Mouse (Mus musculus): Measurements from ENCODE around the gene Pacrg.

Pacrg gene

GRCm38 (mm10) chr17:10549825-10550224 is 290.3 kb downstream of the Pacrg start:
- no peak for DNase-seq (ENCODE audit: low read depth)

GRCm38 (mm10) chr17:10548969-10549368 is 291.1 kb downstream of the Pacrg start:
- DNase-seq (ENCODE audit: low read depth): no peak

DNA sequence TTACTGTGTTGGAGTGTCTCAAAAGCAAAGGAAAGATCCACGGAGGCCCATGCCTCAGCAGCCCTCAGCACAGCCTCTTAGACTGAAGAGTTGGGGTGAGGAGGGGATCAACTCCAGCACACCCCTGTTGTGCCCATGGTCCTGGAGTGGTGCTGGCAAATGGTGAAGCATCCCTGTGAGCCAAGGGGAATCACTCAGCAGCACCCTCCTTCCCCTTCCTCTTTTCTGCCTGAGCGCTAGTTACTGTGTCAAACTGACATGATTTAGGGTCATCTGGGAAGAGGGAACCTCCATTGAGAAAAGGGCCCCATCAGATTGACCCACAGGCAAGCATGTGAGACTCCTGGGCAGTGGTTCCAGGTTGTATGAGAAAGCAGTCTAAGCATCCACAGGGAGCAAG is 299.3 kb downstream of the Pacrg start:
- DNase-seq (ENCODE audit: low read depth): no peak

GRCm38 (mm10) chr17:10534206-10534605 is 305.9 kb downstream of the Pacrg start:
- no peak for DNase-seq (ENCODE audit: low read depth)

DNA sequence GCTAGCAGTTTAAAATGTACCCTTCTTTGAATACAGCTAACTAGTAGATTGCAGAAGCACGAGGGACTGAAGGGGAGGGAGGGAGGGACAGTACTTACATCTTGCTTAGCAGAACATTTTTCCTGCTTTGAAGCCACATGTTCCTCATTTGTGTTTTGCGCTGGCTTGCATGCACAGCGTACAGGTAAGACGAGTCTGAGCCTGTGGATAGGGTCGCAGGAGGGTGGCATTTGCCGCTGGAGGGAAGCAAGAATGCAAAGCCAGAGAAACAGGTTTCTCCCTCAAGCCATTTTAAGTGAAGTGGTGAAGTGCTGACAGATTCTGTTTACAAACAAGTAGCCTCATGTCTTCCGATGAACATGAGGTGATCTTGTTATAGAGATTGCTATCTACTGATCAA is 306.6 kb downstream of the Pacrg start:
- no peak for DNase-seq (ENCODE audit: low read depth)

DNA sequence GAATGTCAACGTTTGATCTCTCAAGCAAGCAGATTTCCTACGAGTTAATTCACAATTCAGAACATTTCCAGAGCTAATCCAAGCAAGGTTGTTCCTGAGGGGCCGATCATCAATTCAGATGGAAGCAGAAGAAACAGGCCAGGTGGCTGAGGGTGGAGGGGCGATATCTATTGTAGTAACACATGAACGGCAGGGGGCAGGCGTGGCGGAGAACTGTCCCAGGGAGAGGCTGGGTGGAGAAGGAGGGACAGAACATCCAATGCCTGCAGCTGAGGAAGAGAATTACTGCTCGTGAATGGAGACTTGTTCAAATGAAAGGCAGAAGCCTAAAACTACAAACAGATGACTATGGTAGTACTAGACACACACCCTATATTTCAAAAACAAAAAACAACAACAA is 309.1 kb downstream of the Pacrg start:
- peak; percentile 7 for DNase-seq (ENCODE audit: low read depth)

- no peak for DNase-seq (ENCODE audit: low read depth)
Observed at GRCm38 (mm10) chr17:10529329-10529955, 310.7 kb downstream of the Pacrg start.

- no peak for DNase-seq (ENCODE audit: low read depth)
Observed at GRCm38 (mm10) chr17:10521282-10521681, 318.8 kb downstream of the Pacrg start.

DNA sequence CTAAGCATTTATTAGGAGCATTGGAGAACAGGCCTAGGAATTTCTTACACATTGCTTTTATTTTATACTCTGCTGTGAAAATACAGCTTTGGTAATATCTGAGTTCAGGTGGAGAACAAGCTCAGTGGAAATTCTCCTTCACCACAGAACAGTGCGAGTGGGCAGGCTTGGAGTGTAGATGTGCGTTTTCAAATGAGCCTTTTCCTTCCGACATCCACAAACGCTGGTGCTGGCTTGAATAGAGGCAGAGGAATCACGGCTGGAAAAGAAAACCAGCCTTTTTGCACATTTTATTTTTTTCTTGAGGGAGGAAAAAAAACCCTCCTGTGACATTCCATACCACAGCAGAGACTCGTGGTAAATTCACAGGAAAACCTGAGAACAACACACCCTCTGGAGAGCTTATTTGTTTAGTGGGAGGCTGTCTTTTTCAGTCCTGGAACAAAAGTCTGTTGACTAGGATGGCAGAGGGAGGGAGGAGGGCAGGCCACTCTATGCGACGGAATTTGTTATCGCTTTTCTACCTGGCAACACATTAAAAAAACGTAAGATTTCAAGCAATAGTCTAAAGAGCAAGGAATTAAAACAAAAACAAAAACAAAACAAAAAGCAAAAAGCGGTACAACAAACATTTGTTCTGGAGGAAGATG is 320.5 kb downstream of the Pacrg start:
- DNase-seq (ENCODE audit: low read depth): no peak

GRCm38 (mm10) chr17:10514812-10515211 is 325.3 kb downstream of the Pacrg start:
- DNase-seq (ENCODE audit: low read depth): no peak

DNA sequence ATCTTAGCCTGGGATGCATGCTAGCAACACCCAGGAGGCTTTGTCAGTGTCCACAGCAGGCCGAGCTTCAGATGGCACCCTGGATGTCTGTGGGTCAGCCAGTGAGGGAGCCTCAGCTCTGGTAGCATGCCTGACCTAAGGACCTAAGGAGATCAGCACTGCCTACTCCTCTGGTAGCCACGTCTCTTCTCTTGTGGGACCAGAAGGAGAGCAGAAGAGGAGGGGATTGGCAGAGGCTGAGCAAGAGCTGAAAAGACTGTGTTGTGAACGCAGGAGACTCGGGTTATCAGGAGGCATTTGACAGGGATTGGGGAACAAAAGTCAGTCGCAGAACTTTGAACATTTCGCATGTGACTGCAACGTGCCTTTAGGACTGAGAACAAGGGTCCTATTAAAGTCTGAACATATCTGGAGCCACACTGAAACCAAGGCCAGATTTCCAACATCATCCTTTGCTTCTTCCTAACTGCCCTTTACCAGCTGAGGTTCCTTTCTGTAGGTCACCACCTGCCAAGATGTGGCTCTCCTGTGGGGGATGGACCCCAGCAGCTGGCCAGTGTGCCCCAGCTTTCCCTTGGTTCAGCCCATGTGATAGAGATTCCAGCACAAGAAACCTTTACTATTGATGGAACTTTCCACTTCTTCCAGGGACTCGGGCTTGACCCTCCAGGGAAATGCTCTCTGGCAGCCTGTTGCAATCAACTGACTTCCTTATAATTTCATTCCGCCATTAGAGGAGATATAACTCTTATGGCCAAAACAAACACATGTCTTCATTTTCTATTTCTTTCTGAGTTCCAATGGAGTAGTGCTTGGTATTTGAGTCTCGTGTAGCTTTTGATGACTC is 329.0 kb downstream of the Pacrg start:
- no peak for DNase-seq (ENCODE audit: low read depth)

DNA sequence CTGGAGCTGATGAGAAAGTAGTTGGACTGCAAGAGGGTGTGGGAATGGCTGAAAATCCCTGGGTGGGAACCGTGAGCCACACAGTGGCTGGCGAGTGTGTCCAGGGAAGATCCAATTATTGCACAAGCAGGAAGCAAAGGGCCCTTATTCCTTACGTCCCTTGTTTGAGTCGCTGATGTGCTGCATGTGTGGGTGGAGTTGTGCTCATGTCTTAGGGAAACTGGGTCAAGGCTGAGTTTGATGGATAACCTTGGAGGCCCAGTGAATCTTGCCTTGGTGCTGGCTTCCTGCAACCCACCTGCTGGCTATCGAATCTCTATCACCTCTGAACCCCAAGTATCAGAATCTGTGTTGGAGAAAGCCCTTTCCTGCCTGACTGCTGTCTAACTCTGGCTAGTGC is 329.6 kb downstream of the Pacrg start:
- DNase-seq (ENCODE audit: low read depth): no peak

DNA sequence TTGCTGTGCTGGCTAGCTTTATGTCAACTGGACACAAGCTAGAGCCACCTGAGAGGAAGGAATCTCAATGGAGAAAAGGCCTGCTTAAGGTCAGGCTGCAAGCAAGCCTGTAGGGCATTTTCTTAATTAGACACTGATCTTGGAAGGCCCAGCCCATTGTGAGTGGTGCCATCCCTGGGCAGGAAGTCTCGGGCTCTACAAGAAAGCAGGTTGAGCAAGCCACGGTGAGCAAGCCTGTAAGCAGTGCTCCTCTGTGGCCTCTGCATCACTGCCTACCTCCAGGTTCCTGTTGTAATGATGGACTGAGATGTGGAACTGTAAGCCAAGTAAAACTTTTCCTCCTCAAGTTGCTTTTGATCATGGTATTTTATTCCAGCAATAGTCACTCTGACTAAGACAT is 332.0 kb downstream of the Pacrg start:
- no peak for DNase-seq (ENCODE audit: low read depth)

DNA sequence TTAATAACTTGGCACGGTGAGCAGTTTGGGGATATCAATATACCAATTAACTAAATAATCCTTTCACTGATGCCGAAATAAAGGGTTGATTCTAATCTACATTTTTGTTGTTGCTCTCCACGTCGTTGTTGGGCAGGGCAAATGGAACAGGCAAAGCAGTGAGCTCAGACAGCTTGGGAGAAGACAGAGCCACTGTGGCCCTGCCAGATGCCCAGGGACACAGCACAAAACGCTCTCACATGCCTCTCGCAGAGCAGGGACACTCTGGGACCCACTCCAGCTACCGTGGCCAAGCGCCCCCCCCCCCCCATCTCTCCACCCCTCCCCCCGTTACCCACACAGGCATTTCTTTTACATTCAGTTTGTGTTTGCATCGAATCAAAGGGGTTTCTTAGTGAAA is 332.6 kb downstream of the Pacrg start:
- no peak for DNase-seq (ENCODE audit: low read depth)

GRCm38 (mm10) chr17:10506896-10507295 is 333.2 kb downstream of the Pacrg start:
- no peak for DNase-seq (ENCODE audit: low read depth)

DNA sequence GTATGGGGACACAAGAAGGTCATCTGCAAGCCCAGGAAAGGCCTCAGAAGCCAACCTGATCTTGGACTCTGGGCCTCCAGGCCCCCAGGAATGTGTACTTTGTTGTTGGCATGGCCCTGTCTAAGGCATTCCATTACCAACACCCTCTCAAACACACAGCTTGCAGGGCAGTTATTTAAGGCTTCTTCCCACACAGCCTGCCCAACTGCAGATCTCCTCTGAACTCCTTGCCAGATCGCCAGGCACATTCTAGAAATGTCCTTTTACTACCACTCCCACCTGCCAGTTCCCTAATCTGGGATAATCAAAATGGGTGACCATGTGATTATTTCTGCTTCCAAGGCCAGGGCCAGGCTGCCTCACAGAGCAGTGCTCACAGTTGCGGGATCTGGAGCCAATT is 338.7 kb downstream of the Pacrg start:
- DNase-seq (ENCODE audit: low read depth): no peak

DNA sequence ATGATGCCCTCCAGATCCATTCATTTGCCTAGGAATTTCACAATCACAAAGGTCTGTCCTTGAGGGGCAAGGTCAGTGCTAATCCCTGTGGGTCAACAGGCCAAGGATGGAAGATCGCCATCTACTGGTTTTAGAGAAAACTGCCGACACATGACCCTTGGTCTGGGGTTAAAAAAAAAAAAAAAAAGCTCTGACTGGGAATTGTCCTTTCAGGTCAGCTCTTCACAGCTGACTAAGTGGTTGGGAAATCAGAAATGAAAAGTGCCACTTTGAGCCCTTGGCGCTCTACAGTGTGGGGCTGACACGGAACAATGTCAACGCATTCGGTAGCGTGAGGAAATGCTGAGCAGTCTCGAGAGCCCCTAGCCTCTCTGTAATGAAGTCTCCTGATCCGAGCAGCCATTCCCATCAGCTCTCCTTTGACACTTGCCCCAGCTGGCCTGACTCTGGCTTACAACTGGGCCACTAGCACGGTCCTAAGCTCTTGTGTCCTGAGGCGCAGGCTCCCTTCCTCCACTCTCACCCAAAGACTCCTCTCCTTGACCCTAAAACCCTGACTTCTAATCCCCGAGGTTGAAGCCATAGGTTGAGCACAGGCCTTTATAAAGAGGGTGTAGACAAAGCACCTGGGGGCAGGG is 339.2 kb downstream of the Pacrg start:
- peak; percentile 13 for DNase-seq (ENCODE audit: low read depth)

- DNase-seq (ENCODE audit: low read depth): no peak
Observed at GRCm38 (mm10) chr17:10498935-10499655, 341.0 kb downstream of the Pacrg start.

DNA sequence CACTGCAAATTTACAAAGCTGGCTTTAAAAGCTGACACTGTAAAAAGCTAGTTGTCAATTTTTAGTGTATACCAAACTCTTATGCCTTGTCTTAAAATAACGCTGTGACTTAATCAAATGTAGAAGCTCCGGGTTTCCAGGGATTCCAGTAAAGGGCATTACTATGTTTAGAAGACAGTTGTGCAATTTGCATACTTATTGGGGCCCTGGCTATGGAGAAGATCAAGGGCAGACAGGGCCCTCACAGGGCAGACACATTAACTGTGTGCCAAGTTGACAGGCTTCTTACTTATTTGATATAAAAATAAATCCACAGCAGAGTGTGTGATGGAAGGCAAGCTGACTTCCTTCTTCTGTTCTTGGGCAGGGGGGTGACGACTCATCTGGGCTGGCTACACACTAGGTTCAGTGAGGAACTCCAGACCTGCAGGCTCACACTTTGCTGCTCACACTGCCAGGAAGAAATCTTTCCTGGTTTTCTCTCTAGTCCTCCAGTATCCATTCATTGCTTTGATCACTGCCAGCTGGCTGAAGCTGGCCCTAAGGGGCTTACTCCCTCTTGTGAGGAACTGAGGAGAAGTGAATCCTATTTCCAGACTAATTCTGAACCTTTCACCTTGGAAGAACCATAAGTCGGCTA is 342.2 kb downstream of the Pacrg start:
- no peak for DNase-seq (ENCODE audit: low read depth)

DNA sequence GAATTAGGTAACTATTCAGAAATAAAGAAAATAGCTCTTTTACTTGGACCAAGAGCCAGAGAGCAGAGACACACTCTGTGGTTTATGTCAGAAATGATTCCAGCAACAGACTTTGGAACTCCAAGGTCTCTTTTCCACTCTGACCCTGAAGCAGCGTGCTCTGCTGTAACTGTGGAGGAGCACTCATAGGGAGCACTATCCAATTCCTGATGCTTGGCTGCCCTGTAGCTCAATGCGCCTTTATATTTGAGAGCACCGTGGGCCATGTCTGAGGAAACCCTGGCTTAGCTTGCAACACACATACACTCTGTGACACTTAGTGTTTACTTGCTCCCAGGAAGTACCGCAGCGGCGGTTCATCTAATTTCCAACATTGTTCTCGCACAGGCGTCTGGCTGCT is 344.0 kb downstream of the Pacrg start:
- no peak for DNase-seq (ENCODE audit: low read depth)

GRCm38 (mm10) chr17:10495588-10495987 is 344.5 kb downstream of the Pacrg start:
- DNase-seq (ENCODE audit: low read depth): no peak

GRCm38 (mm10) chr17:10493124-10493523 is 347.0 kb downstream of the Pacrg start:
- no peak for DNase-seq (ENCODE audit: low read depth)
